Mouse (Mus musculus) C2C12 (cell line): ENCODE measurements at regions not wholly inside any gene's neighbourhood (a gene's known extent, or its start where the extent isn't known, plus 50 kb on each side); places are given as distances from the start of the nearest gene placed in this dataset.
A peak's percentile ranks its signal among the peaks of the same experiment; 100 is the strongest.

Experiments
- H3K27me3 ChIP-seq: one replicate; pipeline ENCODE4 v1.6.1; 2011; ENCODE audit not compliant: control insufficient read depth, insufficient read depth, insufficient read length
- H3K36me3 ChIP-seq: one replicate; pipeline ENCODE4 v1.6.1; 2011; ENCODE audit not compliant: control insufficient read depth, insufficient read depth
- H3K4me3 ChIP-seq: one replicate; pipeline ENCODE4 v1.5.1; 2011; ENCODE audit warnings: mild to moderate bottlenecking, control low read depth; ENCODE audit not compliant: poor library complexity, insufficient read depth, severe bottlenecking
- H3K79me2 ChIP-seq: one replicate; pipeline ENCODE4 v1.6.1; 2011; ENCODE audit not compliant: control insufficient read depth, insufficient read depth
- H3K79me3 ChIP-seq: one replicate; pipeline ENCODE4 v1.6.1; 2011; ENCODE audit warnings: low read depth, control low read depth
- H3ac ChIP-seq: one replicate; pipeline ENCODE3; 2011; ENCODE audit warnings: low read depth; ENCODE audit not compliant: control insufficient read depth, insufficient read length
- CEBPB ChIP-seq: IDR thresholded peaks from one replicate; pipeline ENCODE4 v1.6.1; 2011; ENCODE audit warnings: low read depth, mild to moderate bottlenecking, control low read depth, moderate library complexity
- CTCF ChIP-seq: IDR thresholded peaks from one replicate; pipeline ENCODE4 v1.5.1; 2011; ENCODE audit not compliant: control insufficient read depth, insufficient read depth, insufficient read length
- FOSL1 ChIP-seq: IDR thresholded peaks from one replicate; pipeline ENCODE4 v1.8.0; 2011; ENCODE audit warnings: mild to moderate bottlenecking, low read length; ENCODE audit not compliant: poor library complexity, insufficient read depth, severe bottlenecking
- MAX ChIP-seq: IDR thresholded peaks from one replicate; pipeline ENCODE4 v1.6.1; 2011; ENCODE audit warnings: mild to moderate bottlenecking, control low read depth
- MYOD1 ChIP-seq: IDR thresholded peaks from one replicate; pipeline ENCODE4 v1.6.1; 2011; ENCODE audit warnings: low read depth; ENCODE audit not compliant: control insufficient read depth, insufficient read length
- MYOG ChIP-seq: IDR thresholded peaks from one replicate; pipeline ENCODE4 v1.6.1; 2011; ENCODE audit not compliant: control insufficient read depth, insufficient read length; ENCODE audit errors: extremely low read depth
- USF1 ChIP-seq: IDR thresholded peaks from one replicate; pipeline ENCODE4 v1.6.1; 2011; ENCODE audit warnings: low read depth, mild to moderate bottlenecking, control low read depth, moderate library complexity

GRCm38 (mm10) chr8:118144546-118144945 lies 139.0 kb upstream of the Cdh13 start:
- H3K36me3 ChIP-seq, result no peaks in the 10 kb centered on the region
- no peaks in the 10 kb centered on the region for H3K79me2 ChIP-seq
- H3K79me3 ChIP-seq, result no peaks in the 10 kb centered on the region
- TF ChIP-seq USF1 (no peak), MYOD1 (no peak), MAX (no peak)
- no peak overlapping the region for H3ac ChIP-seq
- no peaks in the 10 kb centered on the region for H3K27me3 ChIP-seq
- H3K4me3 ChIP-seq, result no peak overlapping the region

GRCm38 (mm10) chr8:118142311-118142710 lies 141.2 kb upstream of the Cdh13 start:
- no peak overlapping the region for H3ac ChIP-seq
- H3K36me3 ChIP-seq, result no peaks in the 10 kb centered on the region
- no peaks in the 10 kb centered on the region for H3K79me2 ChIP-seq
- H3K79me3 ChIP-seq, result no peaks in the 10 kb centered on the region
- no peaks in the 10 kb centered on the region for H3K27me3 ChIP-seq
- TF ChIP-seq MYOD1 (no peak), MYOG (no peak), FOSL1 (no peak)
- no peak overlapping the region for H3K4me3 ChIP-seq

- TF ChIP-seq MAX, result no peak
- no peak for TF ChIP-seq CTCF
- no peak for TF ChIP-seq MYOG
- no peak for TF ChIP-seq CEBPB
- no peak for TF ChIP-seq FOSL1
- no peak for TF ChIP-seq MYOD1
- no peak for TF ChIP-seq USF1
- no peak overlapping the region for H3ac ChIP-seq
- H3K79me3 ChIP-seq, result no peaks in the 10 kb centered on the region
- no peaks in the 10 kb centered on the region for H3K36me3 ChIP-seq
- no peak overlapping the region for H3K4me3 ChIP-seq
- H3K79me2 ChIP-seq, result no peaks in the 10 kb centered on the region
- no peaks in the 10 kb centered on the region for H3K27me3 ChIP-seq
These were observed 143.6 kb upstream of the Cdh13 start for GRCm38 (mm10) chr8:118139928-118140327.

GRCm38 (mm10) chr8:118137846-118138245 lies 145.7 kb upstream of the Cdh13 start:
- Histone ChIP-seq H3K36me3 (no peaks in the 10 kb centered on the region), H3K27me3 (no peaks in the 10 kb centered on the region), H3K79me3 (no peaks in the 10 kb centered on the region), H3ac (no peak overlapping the region), H3K79me2 (no peaks in the 10 kb centered on the region), H3K4me3 (no peak overlapping the region)
- TF ChIP-seq MYOD1, result peak; percentile 63
- no peak for TF ChIP-seq CTCF
- no peak for TF ChIP-seq MAX
- no peak for TF ChIP-seq CEBPB

GRCm38 (mm10) chr8:118124993-118125392 lies 158.5 kb upstream of the Cdh13 start:
- Histone ChIP-seq H3K4me3 (no peak overlapping the region), H3K79me2 (no peaks in the 10 kb centered on the region), H3K27me3 (no peaks in the 10 kb centered on the region), H3K79me3 (no peaks in the 10 kb centered on the region), H3K36me3 (no peaks in the 10 kb centered on the region), H3ac (no peak overlapping the region)
- TF ChIP-seq FOSL1 (no peak), MYOG (no peak)

- no peaks in the 10 kb centered on the region for H3K79me3 ChIP-seq
- no peaks in the 10 kb centered on the region for H3K27me3 ChIP-seq
- no peak overlapping the region for H3K4me3 ChIP-seq
- H3K36me3 ChIP-seq, result no peaks in the 10 kb centered on the region
- no peaks in the 10 kb centered on the region for H3K79me2 ChIP-seq
- H3ac ChIP-seq, result no peak overlapping the region
- TF ChIP-seq CTCF (no peak), MAX (no peak), CEBPB (no peak), MYOD1 (no peak), USF1 (no peak), MYOG (no peak), FOSL1 (no peak)
These were observed 169.3 kb upstream of the Cdh13 start for GRCm38 (mm10) chr8:118114253-118114652.
